Comparison of ENCODE assay signal across 16 mouse cellular contexts in the genomic region with DNA sequence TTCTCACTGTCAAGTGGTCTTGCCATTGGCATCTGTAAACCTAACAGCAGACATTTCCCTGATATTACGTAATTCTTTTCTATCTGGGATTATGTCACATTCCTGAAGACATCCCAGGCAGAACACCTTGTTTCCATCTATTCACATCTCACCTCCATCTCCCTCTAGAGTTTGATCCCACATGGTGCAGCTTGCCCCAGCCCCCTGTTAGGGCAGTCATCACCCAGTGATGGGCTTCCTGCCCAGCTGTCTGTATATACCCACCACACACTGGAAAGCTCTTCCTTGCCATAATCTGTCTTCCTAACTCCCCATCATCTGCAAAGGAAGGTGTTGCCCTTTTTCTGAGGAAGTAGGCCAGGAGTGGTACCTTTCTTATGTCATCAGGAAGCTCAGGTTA.
"Had no signal": no experiment of that assay in that cellular context is flagged by ENCODE, and none has a peak within 500 bp of the region (broad histone marks: within the 10 kb centered on the region; RNA-seq: fewer than 3 reads in every experiment).

No protein-coding gene starts in this region.

- H3K27ac ChIP-seq: liver, embryonic 14.5 days; midbrain, embryonic 10.5 days; midbrain, embryonic 12.5 days; neural tube, embryonic 13.5 days; stomach, embryonic 15.5 days; stomach, postnatal 0 days had no signal

- H3K4me3 ChIP-seq: midbrain, embryonic 10.5 days; midbrain, embryonic 12.5 days; neural tube, embryonic 13.5 days; stomach, embryonic 15.5 days had no signal

- H3K4me2 ChIP-seq: lung, embryonic 14.5 days; midbrain, embryonic 12.5 days; neural tube, embryonic 13.5 days; stomach, embryonic 15.5 days had no signal

- DNase-seq: lung, adult 18-20 months; lung, embryonic 14.5 days; lung, postnatal 14 days; lung, postnatal 36 days; midbrain, embryonic 14.5 days; right cerebral cortex, postnatal 14 days; thymus, adult 2 months; thymus, postnatal 25 days; thymus, postnatal 4 days had no signal

- H3K27me3 ChIP-seq: midbrain, embryonic 12.5 days; neural tube, embryonic 13.5 days; stomach, embryonic 15.5 days had no signal

- ATAC-seq: midbrain, embryonic 16.5 days had no signal

- H3K36me3 ChIP-seq: midbrain, embryonic 10.5 days; midbrain, embryonic 12.5 days; neural tube, embryonic 13.5 days; stomach, embryonic 15.5 days had no signal

- H3K9ac ChIP-seq: liver, embryonic 14.5 days; lung, embryonic 14.5 days; midbrain, embryonic 12.5 days; neural tube, embryonic 13.5 days; stomach, embryonic 15.5 days had no signal

- H3K9me3 ChIP-seq: midbrain, embryonic 10.5 days; midbrain, embryonic 12.5 days; neural tube, embryonic 13.5 days; stomach, embryonic 15.5 days had no signal

- H3K4me1 ChIP-seq: midbrain, embryonic 10.5 days; stomach, embryonic 15.5 days had no signal
